Mouse (Mus musculus): ENCODE results near the gene Bri3.

Gene Bri3

DNA sequence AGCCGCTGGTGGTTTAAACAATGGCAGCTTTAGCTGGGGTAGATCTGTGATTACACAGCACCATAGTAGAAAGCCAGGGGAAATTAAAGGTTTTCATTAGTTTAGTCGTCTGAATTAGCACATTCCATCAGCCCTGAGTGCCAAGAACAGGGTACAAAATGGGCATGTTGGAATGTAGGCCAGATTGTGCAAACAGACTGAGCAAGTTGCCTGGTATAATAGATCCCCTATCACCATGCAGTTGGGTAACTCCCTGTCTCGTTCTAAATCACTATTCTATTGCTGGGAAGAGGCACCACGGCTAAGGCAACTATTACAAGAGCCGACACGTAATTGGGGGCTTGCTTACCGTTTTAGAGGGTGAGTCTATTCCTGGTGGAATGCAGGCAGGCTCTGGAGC, 9.5 kb upstream of the Bri3 start:
- no peak for DNase-seq

DNA sequence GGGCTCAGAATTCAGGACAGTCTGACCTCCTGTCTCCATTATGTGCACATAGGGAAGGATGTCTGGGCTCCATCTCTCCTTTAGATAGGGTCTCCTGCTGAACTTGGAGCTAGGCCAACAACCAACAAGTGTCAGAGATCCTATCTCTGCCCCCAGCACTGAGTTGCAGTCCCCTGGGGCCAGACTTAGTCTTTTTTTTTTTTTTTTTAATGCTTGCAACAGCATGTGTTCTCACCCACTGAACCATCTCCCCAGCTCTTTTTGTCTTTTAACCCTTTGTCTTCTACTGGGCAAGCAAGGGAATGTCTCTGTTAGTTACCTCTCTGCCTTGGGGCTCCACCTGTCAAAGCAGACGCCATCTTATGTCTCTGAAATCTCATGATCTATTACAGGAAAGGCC, 5.3 kb upstream of the Bri3 start:
- DNase-seq: no peak

DNA sequence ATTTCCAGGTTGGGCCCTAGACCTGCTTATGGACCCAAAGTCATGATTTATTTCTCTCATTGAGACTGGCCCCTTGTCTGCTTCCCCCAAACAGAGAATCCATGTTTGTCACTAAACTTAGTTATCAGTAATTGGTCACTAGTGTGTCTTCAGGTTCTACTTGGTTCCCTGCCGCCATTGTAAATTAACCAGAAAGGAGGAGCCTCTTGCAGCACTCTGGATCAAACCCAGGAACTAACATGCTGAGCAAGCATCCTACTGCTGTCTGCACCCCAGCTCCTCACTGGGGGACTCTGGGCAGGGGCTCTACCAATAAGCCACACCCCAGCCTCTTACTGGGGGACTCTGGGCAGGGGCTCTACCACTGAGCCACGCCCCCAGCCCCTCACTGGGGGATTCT, 1.4 kb downstream of the Bri3 start:
- no peak for DNase-seq

DNA sequence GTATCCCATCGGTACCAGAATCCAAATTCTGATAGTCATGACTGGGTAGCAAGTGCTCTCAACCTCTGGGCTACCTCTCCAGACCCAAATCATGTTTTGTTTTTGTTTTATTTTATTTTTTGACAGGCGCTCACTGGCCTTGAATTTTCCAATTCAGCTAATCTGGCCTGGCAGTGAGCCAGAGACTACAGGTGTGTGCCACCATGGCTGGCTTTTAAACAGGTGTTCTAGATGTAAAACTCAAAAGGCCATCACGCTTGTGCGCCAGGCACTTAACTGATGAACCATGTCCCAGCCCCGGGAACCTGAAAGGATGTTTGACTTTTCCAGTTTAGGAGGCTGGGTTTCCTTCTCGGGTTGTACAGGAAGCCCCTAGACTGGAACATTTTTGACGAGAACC, 2.4 kb downstream of the Bri3 start:
- no peak for DNase-seq

DNA sequence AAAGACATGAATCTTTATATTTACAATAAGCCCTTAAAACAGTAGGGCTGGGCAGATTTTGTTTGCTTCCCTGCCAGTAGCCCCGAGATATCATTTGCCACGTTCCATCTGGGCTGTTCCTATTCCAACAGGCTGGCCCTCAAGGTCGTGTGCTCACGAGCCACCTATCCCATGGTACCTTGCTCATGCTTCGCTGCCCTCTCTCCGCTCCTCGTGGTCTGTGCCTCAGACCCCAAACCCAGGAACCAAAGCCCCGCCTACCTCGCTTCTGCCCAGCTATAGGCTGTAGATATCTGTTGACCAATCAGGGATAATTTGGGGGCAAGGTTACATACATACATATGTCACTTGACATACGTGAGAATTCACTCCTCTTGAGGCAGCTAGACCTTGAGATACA, 3.1 kb downstream of the Bri3 start:
- DNase-seq: no peak

DNA sequence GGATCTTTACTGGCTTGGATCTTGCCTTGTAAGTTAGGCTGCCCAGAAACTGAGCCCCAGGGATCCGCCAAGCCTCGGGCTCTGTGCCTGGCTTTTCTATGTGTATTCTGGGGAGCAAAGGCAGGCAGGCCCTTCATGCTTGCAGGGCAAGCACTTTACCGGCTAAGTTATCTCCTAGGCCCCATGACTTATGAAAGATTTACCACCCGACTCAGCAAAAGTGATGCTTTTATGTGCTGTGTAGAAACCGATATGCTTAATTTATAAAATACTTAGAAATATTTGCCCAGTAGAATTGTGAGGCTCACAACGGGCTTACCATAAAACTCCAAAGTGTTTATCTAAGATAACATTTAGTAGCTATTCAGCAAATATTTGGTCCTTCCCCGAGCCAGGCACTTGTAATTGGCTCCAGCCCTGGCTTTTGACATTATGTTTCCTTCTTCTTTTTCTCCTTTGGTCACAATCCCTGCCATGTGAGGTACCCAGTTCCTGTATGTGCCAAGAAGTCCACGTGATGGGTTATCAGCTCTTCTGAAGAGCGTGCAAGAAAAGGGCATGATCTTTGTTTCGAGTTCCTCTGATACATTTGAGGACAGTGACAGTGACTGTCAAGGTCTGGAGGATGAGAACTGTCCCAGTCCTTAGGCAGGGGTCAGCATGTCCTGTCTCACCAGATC, 3.8 kb downstream of the Bri3 start:
- no peak for DNase-seq

DNA sequence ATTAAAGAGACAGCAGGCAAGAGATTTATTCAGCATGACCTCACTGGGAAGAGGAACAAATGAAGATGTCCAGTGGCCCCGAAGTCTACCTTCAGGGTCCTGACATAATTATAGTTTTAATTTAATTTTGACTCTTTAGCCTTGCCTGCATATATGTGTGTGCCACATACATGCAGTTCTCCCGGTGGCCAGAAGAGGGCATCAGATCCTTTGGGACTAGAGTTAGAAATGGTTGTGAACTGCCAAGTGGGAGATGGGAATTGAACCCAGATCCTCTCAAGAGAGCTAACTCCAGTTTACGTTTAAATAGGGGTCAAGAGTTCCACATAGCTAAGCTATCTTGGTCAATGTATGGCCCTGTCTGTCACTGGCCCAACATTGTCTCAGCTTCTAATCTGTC, 5.6 kb downstream of the Bri3 start:
- no peak for DNase-seq

DNA sequence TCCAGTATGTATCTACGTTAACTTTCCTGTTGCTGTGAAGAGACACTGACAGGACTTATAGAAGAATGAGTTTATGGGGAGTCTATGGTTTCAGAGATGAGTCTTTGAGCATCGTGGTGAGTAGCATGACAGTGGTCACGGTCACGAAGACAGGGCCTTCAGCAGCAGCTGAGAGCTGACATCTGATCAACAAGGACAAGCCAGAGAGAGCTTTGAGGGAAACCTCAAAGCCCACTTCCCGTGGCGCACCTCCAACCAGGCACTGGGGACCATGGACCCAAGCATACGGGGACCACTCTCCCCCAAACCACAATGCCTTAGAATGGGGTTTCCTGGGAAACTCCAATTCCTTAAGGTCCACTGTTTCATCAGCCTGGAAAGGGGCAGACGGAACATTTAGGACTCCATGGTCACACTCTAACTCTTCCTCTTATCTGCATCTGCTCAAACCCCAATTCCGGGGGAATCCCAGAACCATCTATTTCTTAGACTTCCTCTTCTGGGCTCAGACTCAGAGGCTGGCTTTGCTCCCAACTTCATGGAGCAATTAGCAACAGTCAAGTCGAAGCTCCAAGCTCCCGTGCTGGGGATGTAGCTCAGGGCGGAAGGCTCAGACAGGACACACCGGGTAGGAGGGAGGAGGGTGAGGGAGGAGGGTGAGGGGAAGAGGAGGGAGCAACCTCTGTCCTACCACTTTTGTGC, 7.8 kb downstream of the Bri3 start:
- DNase-seq: no peak

DNA sequence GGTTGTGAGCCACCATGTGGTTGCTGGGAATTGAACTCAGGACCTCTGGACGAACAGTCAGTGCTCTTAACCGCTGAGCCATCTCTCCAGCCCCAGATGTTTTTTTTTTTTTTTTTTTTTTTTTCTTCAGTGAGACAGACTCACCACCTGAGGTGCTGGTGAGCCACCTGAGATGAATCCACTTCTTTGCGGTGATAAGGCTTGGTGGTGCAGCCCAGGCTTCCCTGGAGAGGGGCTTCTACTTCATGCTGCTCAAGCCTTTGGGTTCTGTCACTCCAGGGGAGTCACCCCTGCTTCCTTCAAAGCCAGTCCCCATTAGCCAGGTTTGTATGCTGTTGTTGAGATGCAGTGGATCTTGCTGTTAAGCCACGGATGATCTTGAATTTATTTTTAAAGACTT, 9.0 kb downstream of the Bri3 start:
- no peak for DNase-seq

DNA sequence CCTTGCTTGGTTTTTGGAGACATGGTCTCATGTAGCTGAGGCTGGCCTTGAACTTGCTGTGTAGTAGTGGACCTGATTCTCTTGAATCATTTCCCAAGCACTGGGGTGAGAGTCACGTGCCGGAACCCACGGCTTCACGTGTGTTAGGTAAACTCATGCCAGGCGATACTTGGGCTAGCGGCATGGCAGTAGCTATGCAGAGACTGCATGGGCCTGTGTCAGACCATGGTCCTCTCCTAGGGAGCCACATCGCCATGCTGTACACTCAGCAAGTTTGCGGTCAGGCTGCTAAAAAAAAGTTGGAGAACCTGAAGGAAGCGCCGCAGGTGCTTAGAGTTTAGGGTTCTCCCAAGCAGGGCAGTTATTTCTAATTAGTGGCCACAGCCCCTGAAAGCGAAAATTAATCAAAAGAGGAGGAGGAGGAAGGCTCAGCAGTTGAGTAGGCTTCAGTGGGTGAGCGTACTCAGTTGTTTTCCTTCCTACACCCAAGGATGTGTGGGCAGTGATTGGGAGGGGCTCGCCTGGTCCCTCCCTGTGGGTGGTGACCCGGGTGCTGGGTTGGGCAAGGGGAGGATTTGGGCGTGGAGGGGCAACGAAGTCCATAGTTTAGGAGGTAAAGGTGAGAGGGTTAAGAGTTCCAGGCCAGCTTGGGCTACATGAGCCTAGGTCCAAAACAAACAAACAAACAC, 10.0 kb downstream of the Bri3 start:
- DNase-seq: peak; percentile 92

DNA sequence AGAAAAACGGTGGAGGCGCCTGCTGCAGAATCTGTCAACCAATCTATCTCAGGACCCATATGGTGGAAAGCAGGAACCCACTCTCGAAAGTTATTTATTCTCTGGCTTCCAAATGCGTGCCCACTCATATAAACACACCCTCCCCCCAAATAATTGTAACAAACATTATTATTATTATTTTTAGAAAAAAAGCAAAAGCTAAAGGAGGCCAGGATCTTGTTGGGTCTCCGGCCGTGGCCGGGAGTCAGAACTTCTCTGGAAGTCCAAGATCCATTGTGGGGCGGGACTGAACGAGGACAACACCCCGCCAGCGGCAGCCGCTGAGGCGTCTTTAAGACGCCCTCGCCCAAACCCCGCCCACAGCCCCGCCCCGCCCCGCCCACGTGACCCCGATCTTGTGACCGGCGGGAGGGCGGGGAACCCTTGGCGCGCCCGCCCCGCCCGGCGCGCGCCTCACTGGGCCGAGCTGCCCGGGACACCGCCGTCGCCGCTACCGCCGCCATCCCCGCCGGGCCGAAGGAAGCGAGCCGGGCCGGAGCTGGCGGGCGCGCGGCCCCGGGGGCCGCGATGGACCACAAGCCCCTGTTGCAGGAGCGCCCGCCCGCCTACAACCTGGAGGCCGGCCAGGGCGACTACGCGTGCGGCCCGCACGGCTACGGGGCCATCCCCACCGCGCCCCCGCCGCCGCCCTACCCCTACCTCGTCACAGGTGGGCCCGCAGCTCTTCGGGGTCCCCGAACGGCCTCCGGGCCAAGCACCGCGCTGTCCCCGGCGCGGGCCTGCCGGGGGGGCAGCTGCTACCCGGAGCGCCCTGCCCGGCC, 10.8 kb downstream of the Bri3 start:
- peak; percentile 93 for DNase-seq

DNA sequence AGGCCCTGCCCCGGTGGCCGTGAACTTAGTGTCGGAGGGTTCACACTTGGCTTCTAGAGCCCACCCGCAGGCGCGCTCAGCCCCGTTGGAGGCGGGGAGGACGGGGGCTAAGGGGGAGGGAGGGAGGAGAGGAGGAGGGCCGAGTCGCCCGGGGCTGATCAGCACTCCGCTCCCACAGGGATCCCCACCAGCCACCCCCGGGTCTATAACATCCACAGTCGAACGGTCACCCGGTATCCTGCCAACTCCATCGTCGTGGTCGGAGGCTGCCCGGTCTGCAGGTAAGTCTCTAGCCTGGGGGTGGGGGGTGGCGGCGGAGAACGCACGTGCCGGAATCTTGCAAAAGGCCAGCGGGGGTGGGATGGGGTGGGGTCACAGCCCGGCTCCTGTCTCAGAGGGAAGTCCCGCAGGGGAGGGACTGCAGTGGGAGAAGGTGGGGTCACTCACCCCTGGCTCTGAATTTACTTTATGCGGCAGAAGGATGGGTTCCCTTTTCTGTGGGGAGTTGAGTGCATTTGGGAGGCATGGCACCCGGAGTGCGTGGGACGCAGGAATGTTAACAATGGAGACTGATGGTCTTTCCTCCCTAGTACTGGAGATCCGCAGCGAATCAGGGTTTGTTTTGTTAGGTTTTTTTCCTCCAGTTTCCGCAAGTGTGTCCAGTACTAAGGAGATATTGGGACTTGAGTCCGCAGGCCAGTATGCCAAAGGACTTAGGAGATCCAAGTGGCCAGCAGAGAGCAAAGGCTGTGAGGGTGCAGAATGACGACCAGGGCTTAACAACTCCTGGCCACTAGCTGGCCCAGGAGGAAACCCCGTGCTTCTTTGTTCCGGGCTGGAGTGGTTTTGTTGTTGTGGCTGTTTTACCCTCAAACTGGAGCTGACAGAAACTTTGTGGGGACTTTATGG, 11.6 kb downstream of the Bri3 start:
- peak; percentile 67 for DNase-seq

DNA sequence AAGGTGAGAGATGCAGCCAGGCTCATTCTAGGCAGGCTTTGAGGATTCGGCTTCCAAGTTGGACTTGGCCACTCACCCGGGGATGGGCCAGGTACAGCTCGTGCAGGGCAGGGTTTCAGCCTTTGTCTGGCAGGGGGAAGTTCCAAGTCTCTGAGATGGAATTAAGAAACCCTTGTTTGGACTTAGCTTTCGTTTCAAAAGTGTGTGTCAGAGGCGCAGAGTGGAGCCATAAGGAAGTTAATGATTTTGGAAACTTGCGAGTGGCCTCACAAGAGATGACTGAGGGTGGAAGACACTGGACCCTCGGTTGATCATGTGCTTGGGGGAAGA, 12.3 kb downstream of the Bri3 start:
- DNase-seq: no peak

DNA sequence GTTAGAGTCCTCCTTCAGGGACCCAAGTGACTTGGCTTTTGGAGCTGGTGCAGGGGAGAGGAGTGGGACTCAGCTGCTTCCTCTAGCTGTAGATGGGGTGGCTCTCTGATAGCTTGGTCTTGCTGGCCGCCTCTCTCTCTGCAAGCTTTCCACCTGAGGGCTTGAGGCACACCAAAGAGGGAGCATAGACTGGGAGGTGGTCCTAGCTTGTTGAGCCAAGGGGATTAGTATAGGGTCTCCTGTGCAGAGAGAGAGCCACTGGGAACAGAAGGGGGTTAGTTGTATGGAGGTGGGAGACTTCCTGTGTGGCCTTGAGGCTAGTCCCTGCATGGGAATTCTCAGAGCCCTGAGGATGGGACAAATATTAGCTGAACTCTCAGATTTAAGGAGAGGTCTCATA, 12.7 kb downstream of the Bri3 start:
- DNase-seq: no peak

DNA sequence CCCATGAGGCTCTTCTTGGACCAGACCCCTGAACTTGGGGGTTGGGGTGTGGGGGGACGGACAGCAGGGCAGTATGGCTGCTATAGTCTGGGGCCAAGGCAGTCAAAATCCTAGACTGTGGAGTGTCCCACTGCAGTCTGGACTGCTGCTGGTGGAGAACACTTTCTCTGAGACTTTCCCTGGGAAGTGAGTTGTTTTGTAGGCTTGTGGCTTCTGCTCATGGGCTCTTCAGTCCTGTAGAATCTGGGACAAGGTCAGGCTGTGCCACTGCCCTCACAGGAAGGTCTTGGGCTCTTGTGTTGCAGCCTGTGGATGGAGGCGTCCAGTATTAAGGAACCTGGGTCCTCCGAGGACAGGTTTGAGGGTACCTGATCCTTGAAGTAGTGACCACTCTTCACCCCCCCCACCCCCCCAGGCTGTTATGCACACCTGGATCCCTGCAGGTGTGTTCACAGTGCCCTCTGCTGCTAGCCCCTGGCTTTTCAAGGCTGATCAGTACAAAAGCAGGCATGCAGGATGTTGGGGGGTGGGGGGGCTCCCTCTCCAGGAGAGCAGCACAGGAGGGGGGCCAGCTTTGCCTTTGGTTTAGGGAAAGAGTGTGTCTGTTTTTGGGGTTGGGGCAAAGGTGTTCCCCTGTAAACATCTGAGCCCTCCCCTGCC, 13.3 kb downstream of the Bri3 start:
- no peak for DNase-seq

DNA sequence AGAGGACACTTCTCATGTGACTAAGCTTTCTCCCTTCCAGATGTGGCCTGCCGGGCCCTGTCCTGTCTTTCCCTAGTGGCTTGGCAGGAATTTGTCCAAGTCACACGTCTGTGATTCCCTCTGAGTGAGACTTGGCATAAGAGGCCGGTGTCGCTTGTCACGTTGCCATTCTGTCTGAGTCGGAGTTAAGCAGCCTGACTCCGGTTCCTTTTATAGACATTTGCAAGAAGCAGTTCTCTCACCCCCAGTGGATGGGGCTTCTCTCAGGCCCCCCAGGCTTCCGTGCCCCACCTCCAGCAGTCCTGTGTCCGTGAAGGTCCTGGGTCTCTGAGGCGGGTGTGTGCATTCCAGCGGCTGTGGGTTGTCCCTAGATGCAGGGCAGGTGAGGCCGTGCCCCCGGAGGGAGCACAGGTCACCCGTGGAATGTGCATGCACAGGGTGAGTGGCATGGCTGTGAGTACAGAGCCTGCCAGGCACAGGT, 13.9 kb downstream of the Bri3 start:
- peak; percentile 94 for DNase-seq

DNA sequence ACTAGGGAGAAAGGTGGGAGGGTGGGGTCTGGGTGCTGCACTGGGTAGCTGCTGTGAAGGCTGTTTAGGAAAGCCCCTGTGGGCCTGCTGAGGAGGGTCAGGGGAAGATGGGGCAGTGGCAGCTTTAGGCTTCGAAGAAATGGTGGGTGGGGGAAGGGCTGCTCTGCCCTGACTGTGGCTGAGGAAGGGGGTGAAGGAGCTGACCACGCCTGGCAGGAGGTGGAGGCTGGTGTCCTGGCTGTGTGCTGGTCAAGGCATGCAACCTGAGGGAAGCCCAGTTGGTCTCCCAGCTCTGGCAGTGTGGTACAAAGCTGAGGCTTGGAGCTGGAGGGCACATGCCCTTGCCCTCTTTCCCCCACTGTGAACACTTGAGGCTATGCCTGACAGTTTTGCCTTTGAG, 14.4 kb downstream of the Bri3 start:
- DNase-seq: peak; percentile 69

DNA sequence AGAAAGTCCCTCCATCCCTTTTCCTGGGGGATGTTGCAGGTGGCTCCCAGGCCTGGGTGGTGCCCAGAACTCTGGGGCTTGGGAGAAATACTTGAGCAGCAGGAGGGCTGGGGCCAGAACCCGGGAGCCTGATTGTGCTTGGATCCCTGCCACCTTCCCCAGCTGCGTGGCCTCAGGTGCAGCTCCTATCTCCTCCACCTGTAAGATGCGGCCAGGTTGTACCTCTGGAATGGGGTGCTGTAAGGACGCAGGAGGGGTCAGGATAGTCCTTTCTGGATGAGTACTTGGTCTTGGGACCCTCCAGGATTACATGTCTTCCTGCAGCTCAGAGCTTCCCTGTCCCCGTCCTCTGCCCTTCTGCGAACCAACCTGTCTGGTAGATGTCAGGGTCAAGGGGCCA, 15.0 kb downstream of the Bri3 start:
- peak; percentile 40 for DNase-seq

DNA sequence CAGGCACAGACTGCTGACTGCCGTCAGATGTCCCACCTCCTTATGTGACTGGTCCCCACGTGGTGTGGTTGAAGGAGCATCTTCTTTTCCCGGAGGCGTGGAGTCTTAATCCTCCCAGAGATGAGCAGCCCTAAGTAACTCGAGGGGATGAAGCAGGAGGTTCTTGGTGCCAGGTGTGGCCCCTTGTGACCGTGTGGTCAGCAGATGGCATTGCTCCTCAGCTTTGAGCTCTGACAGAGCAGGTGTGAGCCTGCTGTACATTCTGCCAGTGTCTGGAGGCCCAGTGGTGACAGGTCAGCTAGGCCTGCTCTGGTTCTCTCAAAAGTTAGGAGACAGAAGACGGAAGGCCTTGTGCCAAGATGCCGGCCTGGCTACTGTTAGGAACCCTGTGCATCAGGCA, 16.2 kb downstream of the Bri3 start:
- DNase-seq: no peak

DNA sequence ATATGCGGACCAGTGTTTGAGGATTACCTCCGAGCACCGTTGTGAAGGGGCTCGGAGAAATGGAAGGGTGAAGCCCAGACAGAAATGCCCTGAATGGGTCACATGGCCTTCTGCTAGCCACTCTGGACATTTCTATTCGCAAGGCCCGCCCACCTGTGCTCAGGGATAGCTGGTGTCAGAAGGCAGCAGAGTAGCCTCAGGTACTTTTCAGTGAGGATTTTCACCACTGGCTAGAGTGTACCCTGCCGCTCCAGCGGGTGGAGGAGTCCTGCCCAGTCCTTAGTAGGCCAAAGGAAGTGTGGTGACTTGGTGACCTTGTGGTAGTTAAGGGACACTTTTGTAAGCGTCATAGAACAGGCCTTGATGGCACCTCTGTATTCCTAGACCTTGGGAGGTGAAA, 17.1 kb downstream of the Bri3 start:
- peak; percentile 52 for DNase-seq

DNA sequence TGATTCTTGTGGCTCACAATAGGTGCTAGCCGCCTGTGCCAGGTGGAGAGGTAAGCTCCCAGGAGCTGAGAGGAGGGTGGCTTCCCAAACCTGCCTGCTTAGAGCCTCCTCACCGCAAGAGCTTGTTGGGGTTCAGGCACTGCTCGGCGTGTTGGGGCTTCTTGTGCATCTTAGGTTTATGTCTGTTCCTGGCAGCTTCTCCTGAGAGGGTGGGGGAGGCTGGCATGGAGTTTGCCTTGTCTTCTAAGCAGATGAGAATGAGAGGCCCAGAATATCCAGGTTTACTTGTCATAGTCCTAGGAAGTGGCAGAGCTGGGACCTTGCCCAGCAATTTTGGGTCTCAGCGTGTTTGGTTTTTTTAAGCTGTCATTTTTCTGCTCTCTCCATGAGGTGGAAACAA, 17.6 kb downstream of the Bri3 start:
- DNase-seq: no peak

DNA sequence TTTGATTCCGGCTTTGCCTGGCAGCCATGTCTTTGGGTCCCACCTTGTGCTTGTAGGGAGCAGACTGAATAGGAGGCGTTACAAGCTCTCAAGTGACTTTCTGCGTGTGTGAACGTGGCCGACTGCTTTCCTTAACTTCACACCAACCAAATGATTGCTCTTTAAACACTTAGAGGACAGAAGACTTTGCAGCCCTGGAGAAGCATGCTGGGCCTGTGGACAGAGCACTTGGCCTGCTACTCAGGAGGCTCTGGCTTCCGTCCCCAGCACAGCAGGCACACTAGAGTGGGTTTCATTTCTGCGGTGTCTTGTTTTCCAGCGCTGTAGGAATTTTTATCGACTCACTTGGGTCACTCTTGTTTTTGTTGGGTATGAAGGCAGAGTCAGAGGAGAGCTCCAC, 18.8 kb downstream of the Bri3 start:
- no peak for DNase-seq
